Mouse (Mus musculus) heart, adult 2 months (tissue): Measurements from ENCODE around the gene Ccne1. TPM values are rescaled to one million over a fixed set of nuclear protein-coding genes. Genes with fewer than 3 reads are reported as not detected.
"Not testable (repeated sequence)": the region's sequence is repeated elsewhere in the genome, so short reads cannot be mapped to it uniquely, and the experiment has no call there.

ENCODE experiments used
- DNase-seq, 2 experiments: peaks; one replicate each; pipeline ENCODE4 v3.0.0; 2021
- H3K27ac ChIP-seq: fragments of 200-600 bp; 2 replicates; pipeline ENCODE4 v1.8.1; 2022
- H3K27me3 ChIP-seq: fragments of 200-500 bp; 2 replicates; pipeline ENCODE4 v1.6.1; 2012; ENCODE audit warnings: mild to moderate bottlenecking, low read length, inconsistent platforms, mixed read lengths; ENCODE audit not compliant: control insufficient read depth, insufficient read depth
- H3K36me3 ChIP-seq: fragments of 200-500 bp; 2 replicates; pipeline ENCODE4 v1.6.1; 2012; ENCODE audit warnings: low read length, inconsistent platforms; ENCODE audit not compliant: control insufficient read depth, insufficient read depth
- H3K4me1 ChIP-seq: fragments of 200-500 bp; 2 replicates; pipeline ENCODE4 v1.6.1; 2011; ENCODE audit warnings: low read length; ENCODE audit not compliant: control insufficient read depth, insufficient read depth
- H3K4me3 ChIP-seq: fragments of 200-600 bp; 2 replicates; pipeline ENCODE4 v1.8.1; 2022
- H3K79me2 ChIP-seq: fragments of 200-500 bp; replicated peaks from 2 replicates; pipeline ENCODE4 v1.6.1; 2012; ENCODE audit warnings: mild to moderate bottlenecking, inconsistent platforms, low read length, moderate library complexity, mixed read lengths; ENCODE audit not compliant: control insufficient read depth, insufficient read depth
- H3K9ac ChIP-seq: fragments of 200-500 bp; 2 replicates; pipeline ENCODE4 v1.6.1; 2012; ENCODE audit warnings: low read depth, mild to moderate bottlenecking, control low read depth, inconsistent platforms, low read length, mixed read lengths
- CTCF ChIP-seq: fragments of 200-600 bp; IDR thresholded peaks from 2 replicates; pipeline ENCODE4 v1.8.1; 2022; ENCODE audit warnings: antibody characterized with exemption, mild to moderate bottlenecking, moderate library complexity
- EP300 ChIP-seq: fragments of 200-500 bp; IDR thresholded peaks from 2 replicates; pipeline ENCODE4 v1.6.1; 2011; ENCODE audit warnings: low read depth, low read length, control low read depth; ENCODE audit not compliant: insufficient read depth
- POLR2A ChIP-seq: fragments of 200-500 bp; IDR thresholded peaks from 2 replicates; pipeline ENCODE4 v1.6.1; 2011; ENCODE audit warnings: mild to moderate bottlenecking, low read depth, low read length, control low read depth; ENCODE audit not compliant: insufficient read depth
- WGBS: fragments of 180-500 bp; shearing (Covaris S2); methylation state at CpG from one replicate; pipeline ENCODE4 v1.1.7; 2018; 5-methylcytosine and 5-hydroxymethylcytosine counted together
- intact Hi-C: fragments of 180-260 bp; cut with DNase I; formaldehyde crosslinking; loops from one replicate; pipeline ENCODE4 v1.15.1; 2025
- polyA plus RNA-seq: library from polyadenylated mRNA; depleted of rRNA; stranded (reverse); fragments of >200 nt; gene quantifications from 2 replicates; pipeline ENCODE4 v1.2.3, GENCODE M21; 2012
- total RNA-seq, 2 experiments: library from RNA; stranded (reverse); gene quantifications; 2 replicates each; pipeline ENCODE4 v1.2.3; 2021

Ccne1 gene
- total and polyA plus RNA-seq, 3 experiments: 0.90 to 1.3 (median 0.91) TPM

DNA sequence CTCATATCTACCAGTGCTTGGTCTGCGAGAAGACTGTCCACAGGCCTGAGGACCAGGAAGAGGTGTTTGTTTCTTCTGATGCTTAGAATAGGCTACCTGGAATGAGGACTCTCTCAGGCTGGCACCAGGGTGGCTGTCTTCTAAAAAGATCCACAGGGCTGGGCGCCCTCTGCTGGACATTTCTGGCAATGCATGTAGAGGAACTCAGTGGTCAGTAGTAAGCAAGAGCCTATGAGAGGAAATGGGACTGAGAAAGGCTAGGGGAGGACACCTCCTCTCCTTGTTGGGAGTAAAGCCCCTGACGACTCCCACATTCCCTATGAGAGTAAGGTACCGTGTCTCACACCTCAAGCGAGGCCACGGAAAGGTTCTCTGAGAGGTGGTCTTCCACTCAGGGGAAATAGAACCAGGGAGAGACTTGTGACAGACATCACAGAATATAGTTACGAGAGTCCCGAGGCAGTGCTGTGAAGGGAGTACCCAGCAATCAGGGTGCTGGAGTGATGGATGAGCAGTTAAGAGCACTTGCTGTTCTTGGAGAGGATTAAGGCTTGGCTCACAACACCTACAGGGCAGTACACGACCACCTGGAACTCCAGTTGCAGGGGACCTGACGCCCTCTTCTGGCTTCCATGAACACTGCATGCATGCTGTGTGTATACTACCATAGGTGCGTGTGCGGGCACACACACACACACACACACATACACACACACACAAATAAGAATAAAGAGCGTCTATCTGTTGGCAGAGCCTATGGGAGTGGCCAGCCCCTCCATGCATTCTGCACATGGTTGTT is 34.6 kb upstream of the Ccne1 start:
- WGBS: 62% methylated on average over 13 of the region's 13 CpGs

GRCm38 (mm10) chr7:38140324-38140723 is 33.0 kb upstream of the Ccne1 start:
- no peak for TF ChIP-seq POLR2A
- TF ChIP-seq EP300: no peak
- no peak for TF ChIP-seq CTCF
- Histone ChIP-seq H3K27me3 (no peaks in the 10 kb centered on the region), H3K9ac (no peak overlapping the region), H3K36me3 (no peaks in the 10 kb centered on the region), H3K4me1 (no peaks in the 10 kb centered on the region), H3K27ac (no peak overlapping the region), H3K4me3 (no peak overlapping the region), H3K79me2 (no peaks in the 10 kb centered on the region)
- intact Hi-C loops: loop anchor here (10.0 kb wide), 1 partner anchor 766 kb away; no protein-coding TSS in a partner anchor
- WGBS: 48% methylated on average over 9 of the region's 9 CpGs
- no peak for DNase-seq

More for the DNA sequence above, 34.6 kb upstream of the Ccne1 start:
- intact Hi-C loops: loop anchor here (1.0 to 10.0 kb wide), 2 partner anchors 81 to 767 kb away; no protein-coding TSS in a partner anchor
- DNase-seq: peak; percentile 74 to 86
- no peak for TF ChIP-seq POLR2A
- TF ChIP-seq EP300: no peak
- TF ChIP-seq CTCF: peak; percentile 98
- no peaks in the 10 kb centered on the region for H3K36me3 ChIP-seq
- no peaks in the 10 kb centered on the region for H3K79me2 ChIP-seq
- H3K4me3 ChIP-seq: no peak overlapping the region
- H3K27ac ChIP-seq: no peak overlapping the region
- H3K27me3 ChIP-seq: no peaks in the 10 kb centered on the region
- H3K4me1 ChIP-seq: no peaks in the 10 kb centered on the region
- no peak overlapping the region for H3K9ac ChIP-seq

DNA sequence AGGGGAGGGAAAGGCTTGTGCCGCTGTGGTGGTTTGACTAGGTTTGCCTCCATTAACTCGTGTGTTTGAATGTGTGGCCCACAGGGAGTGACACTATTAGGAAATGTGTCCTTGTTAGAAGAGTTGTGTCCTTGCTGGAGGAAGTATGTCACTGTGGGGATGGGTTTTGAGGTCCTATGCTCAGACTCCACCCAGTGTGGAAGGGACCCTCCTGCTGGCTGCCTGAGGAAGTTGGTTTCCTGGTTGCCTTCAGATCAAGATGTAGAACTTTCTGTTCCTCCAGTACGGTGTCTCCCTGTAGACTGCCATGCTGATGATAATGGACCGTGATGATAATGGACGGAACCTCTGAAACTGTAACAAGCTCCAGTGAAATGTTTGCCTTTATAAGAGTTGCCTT is 27.1 kb upstream of the Ccne1 start:
- no peak for DNase-seq
- H3K36me3 ChIP-seq: no peaks in the 10 kb centered on the region
- no peaks in the 10 kb centered on the region for H3K79me2 ChIP-seq
- intact Hi-C loops: no loop called here
- H3K9ac ChIP-seq: no peak overlapping the region
- no peaks in the 10 kb centered on the region for H3K27me3 ChIP-seq
- 81% methylated on average over 5 of the region's 5 CpGs for WGBS
- no peak for TF ChIP-seq EP300
- no peak for TF ChIP-seq CTCF
- no peak for TF ChIP-seq POLR2A
- H3K4me1 ChIP-seq: no peaks in the 10 kb centered on the region
- no peak overlapping the region for H3K4me3 ChIP-seq
- no peak overlapping the region for H3K27ac ChIP-seq

- no peaks in the 10 kb centered on the region for H3K27me3 ChIP-seq
- 19% methylated on average over 5 of the region's 5 CpGs for WGBS
- H3K79me2 ChIP-seq: no peaks in the 10 kb centered on the region
- peak in 1 of 2 experiments; percentile 29 for DNase-seq
- intact Hi-C loops: loop anchor here (2.0 kb wide), 1 partner anchor 70 kb away; no protein-coding TSS in a partner anchor
- TF ChIP-seq POLR2A (no peak), CTCF (peak; percentile 76)
- no peak overlapping the region for H3K4me3 ChIP-seq
- no peaks in the 10 kb centered on the region for H3K4me1 ChIP-seq
- no peak overlapping the region for H3K27ac ChIP-seq
- no peak overlapping the region for H3K9ac ChIP-seq
- no peaks in the 10 kb centered on the region for H3K36me3 ChIP-seq
These were observed 23.9 kb upstream of the Ccne1 start for GRCm38 (mm10) chr7:38131186-38131585.

GRCm38 (mm10) chr7:38129986-38130729 is 22.8 kb upstream of the Ccne1 start:
- no peak overlapping the region for H3K4me3 ChIP-seq
- no peaks in the 10 kb centered on the region for H3K27me3 ChIP-seq
- H3K36me3 ChIP-seq: no peaks in the 10 kb centered on the region
- 85% methylated on average over 26 of the region's 26 CpGs for WGBS
- H3K79me2 ChIP-seq: no peaks in the 10 kb centered on the region
- intact Hi-C loops: loop anchor here (2.0 kb wide), 1 partner anchor 69 kb away; no protein-coding TSS in a partner anchor
- no peak for TF ChIP-seq EP300
- no peak for TF ChIP-seq POLR2A
- no peak for TF ChIP-seq CTCF
- H3K27ac ChIP-seq: no peak overlapping the region
- H3K4me1 ChIP-seq: no peaks in the 10 kb centered on the region
- H3K9ac ChIP-seq: no peak overlapping the region
- DNase-seq: no peak

DNA sequence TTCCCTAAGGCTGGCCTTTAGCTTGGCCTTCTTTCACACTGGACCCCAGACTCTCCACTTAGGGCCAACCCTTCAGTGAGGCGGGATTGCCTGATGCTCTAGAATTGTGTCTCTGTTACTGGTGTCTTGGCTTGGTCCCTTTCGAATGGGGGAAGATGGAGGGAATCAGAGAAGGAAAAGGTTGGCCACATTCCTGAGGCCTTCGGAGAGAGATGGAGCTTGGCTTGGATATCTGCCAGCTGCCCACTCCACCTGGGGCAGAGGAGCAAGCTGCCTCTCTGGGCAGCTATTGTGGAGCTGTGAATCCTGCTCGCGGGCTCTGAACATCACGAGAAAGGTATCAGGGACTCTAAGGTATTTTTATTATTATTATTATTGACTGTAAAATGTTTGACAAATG is 22.2 kb upstream of the Ccne1 start:
- DNase-seq: no peak
- Histone ChIP-seq H3K79me2 (no peaks in the 10 kb centered on the region), H3K9ac (no peak overlapping the region), H3K4me3 (no peak overlapping the region), H3K27ac (no peak overlapping the region), H3K27me3 (no peaks in the 10 kb centered on the region), H3K4me1 (no peaks in the 10 kb centered on the region), H3K36me3 (no peaks in the 10 kb centered on the region)
- TF ChIP-seq EP300 (no peak), POLR2A (no peak), CTCF (no peak)
- intact Hi-C loops: no loop called here
- 73% methylated on average over 6 of the region's 6 CpGs for WGBS

DNA sequence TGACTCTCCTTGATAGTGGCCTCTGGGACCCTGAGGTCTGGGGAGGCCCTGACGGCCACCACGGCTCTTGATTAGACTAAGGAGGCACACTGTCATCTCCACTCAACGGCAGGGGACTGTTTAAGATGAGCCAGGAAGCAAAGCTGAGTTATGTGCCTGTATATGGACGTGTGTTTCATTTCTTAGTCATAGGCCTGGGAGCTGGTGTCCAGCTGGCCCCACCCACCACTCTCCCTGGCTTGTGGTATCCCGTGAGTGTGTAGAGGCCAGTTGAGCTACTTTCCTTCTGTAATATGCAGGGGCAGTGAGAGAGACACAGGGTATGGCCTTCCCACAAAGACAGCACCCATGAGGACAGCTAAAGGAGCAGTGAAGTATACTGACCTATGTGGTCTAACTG is 20.9 kb upstream of the Ccne1 start:
- H3K4me3 ChIP-seq, DNase-seq, H3K36me3 ChIP-seq, H3K79me2 ChIP-seq, H3K27ac ChIP-seq, intact Hi-C loops, H3K9ac ChIP-seq, H3K4me1 ChIP-seq, H3K27me3 ChIP-seq: not testable (repeated sequence)
- WGBS: 41% methylated on average over 5 of the region's 5 CpGs
